Mouse (Mus musculus) spleen, adult 2 months (tissue): ENCODE results near the gene Gm13272.
"Not testable (repeated sequence)": the region's sequence is repeated elsewhere in the genome, so short reads cannot be mapped to it uniquely, and the experiment has no call there.

Experiments used
- CTCF ChIP-seq: fragments of 200-500 bp; IDR thresholded peaks from 2 replicates; pipeline ENCODE4 v1.5.1; 2011; ENCODE audit warnings: mild to moderate bottlenecking, inconsistent platforms; ENCODE audit not compliant: insufficient read depth, insufficient read length, insufficient replicate concordance; ENCODE audit errors: extremely low read depth
- POLR2A ChIP-seq: fragments of 200-500 bp; IDR thresholded peaks from 2 replicates; pipeline ENCODE4 v1.6.1; 2011; ENCODE audit warnings: low read depth, low read length, inconsistent platforms

DNA sequence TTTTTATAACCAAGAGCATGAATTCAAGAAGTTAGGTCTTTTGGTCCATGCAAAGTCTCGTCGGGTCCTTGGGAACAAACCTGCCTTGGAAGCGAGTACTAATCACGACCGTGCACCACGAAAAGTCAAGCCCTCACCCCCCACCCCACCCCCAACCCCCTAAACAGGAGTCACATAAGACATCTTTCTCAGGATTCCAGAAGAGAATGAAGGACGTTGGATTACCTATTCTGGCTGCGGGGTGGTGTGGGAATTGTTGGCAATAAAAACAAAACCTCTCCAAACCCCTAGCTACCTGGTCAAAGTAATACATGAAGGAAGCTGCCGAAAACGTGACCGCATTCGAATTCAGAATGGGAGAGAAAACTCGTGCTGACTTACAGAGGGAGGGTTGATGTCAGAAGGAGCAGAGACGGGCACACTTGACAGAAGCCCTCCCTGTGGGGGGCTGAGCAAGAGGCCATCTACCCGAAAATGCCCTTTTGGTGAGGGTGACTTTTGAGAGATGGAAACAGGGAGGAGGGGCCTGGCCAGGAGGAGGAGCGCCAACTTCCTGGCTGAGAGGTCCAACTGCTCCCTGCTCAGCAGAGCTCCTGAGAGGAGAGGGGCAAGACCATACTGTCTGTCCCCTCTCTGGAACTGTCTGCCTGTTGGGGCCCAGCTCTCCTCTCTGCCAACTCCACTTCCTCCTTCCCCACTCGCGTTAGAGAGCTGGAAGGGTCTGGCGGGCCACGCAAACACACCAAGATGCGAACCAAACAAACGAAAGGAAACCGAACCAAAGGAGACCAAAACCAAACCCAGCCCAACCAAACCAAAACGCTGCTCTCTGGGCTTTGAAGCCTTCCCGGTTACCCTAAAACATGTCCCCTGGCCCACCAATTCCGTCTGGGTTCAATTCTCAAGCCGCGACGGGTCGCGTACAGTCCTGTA, 22.8 kb upstream of the Gm13272 start:
- not testable (repeated sequence) for TF ChIP-seq CTCF, POLR2A
